ENCODE assay signal across 11 mouse cellular contexts in the genomic region with DNA sequence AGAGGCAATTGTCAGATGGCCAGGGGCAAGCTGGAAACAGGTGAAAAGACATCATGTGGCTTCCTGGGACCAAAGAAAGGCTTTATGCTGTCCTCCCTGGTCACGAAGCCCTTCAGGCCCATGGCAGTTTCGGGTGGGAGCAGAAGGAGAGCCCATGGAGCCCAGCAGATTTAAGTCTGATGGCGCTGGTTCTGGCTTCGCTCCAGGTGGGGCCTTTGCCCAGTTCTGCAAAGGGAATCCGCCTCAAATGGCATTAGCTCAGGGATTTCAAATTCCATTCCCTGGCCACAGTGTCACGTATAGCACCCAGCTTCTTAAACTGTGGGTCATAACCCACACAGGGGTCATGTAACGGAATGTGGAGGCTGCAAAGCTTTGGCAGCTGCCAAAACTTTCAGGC. TPM values are rescaled to one million over a fixed set of nuclear protein-coding genes. Genes with fewer than 3 reads are reported as not detected.
A peak's percentile ranks its signal among the peaks of the same experiment; 100 is the strongest.
DNase-seq lines count a peak whose midpoint lies in the region; ATAC-seq and TF ChIP-seq lines count a peak whose summit lies in the region.
"Had no signal": no experiment of that assay in that cellular context is flagged by ENCODE, and none has a peak within 500 bp of the region (broad histone marks: within the 10 kb centered on the region; RNA-seq: fewer than 3 reads in every experiment).

No protein-coding gene starts in this region.

- no peaks in the 10 kb centered on the region for H3K4me1 ChIP-seq in forebrain, embryonic 14.5 days (ENCODE audit: control insufficient read depth, insufficient read depth, low read length)
- no peaks in the 10 kb centered on the region for H3K4me1 ChIP-seq in forebrain, embryonic 16.5 days (replicated peaks; ENCODE audit: control insufficient read depth, insufficient read depth, low read length)
- H3K4me1 ChIP-seq in lung, embryonic 14.5 days (ENCODE audit: insufficient read depth) = no peaks in the 10 kb centered on the region
- no peaks in the 10 kb centered on the region for H3K4me1 ChIP-seq in lung, postnatal 0 days (ENCODE audit: insufficient read depth, low read depth, low read length)
- no peaks in the 10 kb centered on the region for H3K4me1 ChIP-seq in thymus, adult 2 months (replicated peaks; ENCODE audit: control insufficient read depth, insufficient read depth, low read length)

- no peaks in the 10 kb centered on the region for H3K36me3 ChIP-seq in forebrain, embryonic 14.5 days (ENCODE audit: control insufficient read depth, insufficient read depth, low read length)
- H3K36me3 ChIP-seq in forebrain, embryonic 16.5 days (ENCODE audit: control insufficient read depth, insufficient read depth) = no peaks in the 10 kb centered on the region
- H3K36me3 ChIP-seq in lung, embryonic 14.5 days (ENCODE audit: insufficient read depth) = no peaks in the 10 kb centered on the region
- no peaks in the 10 kb centered on the region for H3K36me3 ChIP-seq in lung, postnatal 0 days (ENCODE audit: insufficient read depth, low read length)
- no peaks in the 10 kb centered on the region for H3K36me3 ChIP-seq in thymus, adult 2 months (ENCODE audit: control insufficient read depth, insufficient read depth, low read length)

- H3K4me3 ChIP-seq in forebrain, embryonic 14.5 days (ENCODE audit: low read depth, low read length) = no peak overlapping the region
- no peak overlapping the region for H3K4me3 ChIP-seq in forebrain, embryonic 16.5 days (replicated peaks; ENCODE audit: low read length)
- H3K4me3 ChIP-seq in lung, embryonic 14.5 days (ENCODE audit: low read depth, low read length) = no peak overlapping the region
- no peak overlapping the region for H3K4me3 ChIP-seq in lung, postnatal 0 days (ENCODE audit: low read depth, low read length)
- no peak overlapping the region for H3K4me3 ChIP-seq in thymus, adult 2 months (ENCODE audit: control insufficient read depth, insufficient read depth, low read length)

- TF ChIP-seq CTCF in lung, embryonic 14.5 days (IDR thresholded peaks at IDR 0.05; ENCODE audit: low read depth) = no peak
- TF ChIP-seq CTCF in lung, postnatal 0 days (IDR thresholded peaks at IDR 0.05) = no peak
- no peak for TF ChIP-seq CTCF in brain, embryonic 14.5 days (IDR thresholded peaks at IDR 0.05; ENCODE audit: borderline replicate concordance, extremely low read depth, insufficient read depth, insufficient read length)
- TF ChIP-seq CTCF in thymus, adult 2 months (IDR thresholded peaks at IDR 0.05; ENCODE audit: borderline replicate concordance, control insufficient read depth, extremely low read depth, insufficient read depth, low read length, poor library complexity) = no peak

- H3K4me2 ChIP-seq in forebrain, embryonic 14.5 days (ENCODE audit: low read length) = no peak overlapping the region
- H3K4me2 ChIP-seq in forebrain, embryonic 16.5 days (ENCODE audit: low read length) = no peak overlapping the region
- H3K4me2 ChIP-seq in lung, embryonic 14.5 days = no peak overlapping the region
- H3K4me2 ChIP-seq in lung, postnatal 0 days (replicated peaks; ENCODE audit: low read depth, low read length) = no peak overlapping the region

- TF ChIP-seq POLR2A in brain, embryonic 14.5 days (IDR thresholded peaks at IDR 0.05; ENCODE audit: borderline replicate concordance, extremely low read depth, insufficient read depth, insufficient read length, poor library complexity, severe bottlenecking) = no peak
- TF ChIP-seq POLR2A in thymus, adult 2 months (IDR thresholded peaks at IDR 0.05; ENCODE audit: control insufficient read depth, extremely low read depth, insufficient read depth, low read length, poor library complexity) = no peak

- no peaks in the 10 kb centered on the region for H3K27me3 ChIP-seq in forebrain, embryonic 14.5 days (replicated peaks; ENCODE audit: control insufficient read depth, insufficient read depth, low read length)
- no peaks in the 10 kb centered on the region for H3K27me3 ChIP-seq in forebrain, embryonic 16.5 days (replicated peaks; ENCODE audit: control insufficient read depth, insufficient read depth, low read length)
- H3K27me3 ChIP-seq in lung, embryonic 14.5 days (ENCODE audit: insufficient read depth, low read length) = no peaks in the 10 kb centered on the region
- no peaks in the 10 kb centered on the region for H3K27me3 ChIP-seq in lung, postnatal 0 days (replicated peaks; ENCODE audit: insufficient read depth, low read length)
- H3K27me3 ChIP-seq in thymus, adult 2 months (ENCODE audit: control insufficient read depth, insufficient read depth, low read length) = no peaks in the 10 kb centered on the region
- H3K27me3 ChIP-seq: Patski had no signal

- ATAC-seq in forebrain, embryonic 14.5 days = no peak
- no peak for ATAC-seq in forebrain, embryonic 16.5 days
- ATAC-seq in lung, embryonic 14.5 days (ENCODE audit: insufficient read depth) = no peak
- no peak for ATAC-seq in lung, postnatal 0 days
- ATAC-seq: Patski had no signal

- TF ChIP-seq EP300 in lung, postnatal 0 days (IDR thresholded peaks at IDR 0.05) = no peak

- no peak overlapping the region for H3K27ac ChIP-seq in forebrain, embryonic 14.5 days (ENCODE audit: low read depth, low read length)
- H3K27ac ChIP-seq in forebrain, embryonic 16.5 days (ENCODE audit: low read length) = no peak overlapping the region
- H3K27ac ChIP-seq in lung, embryonic 14.5 days (ENCODE audit: low read depth) = no peak overlapping the region
- no peak overlapping the region for H3K27ac ChIP-seq in lung, postnatal 0 days (ENCODE audit: low read length)
- H3K27ac ChIP-seq in thymus, adult 2 months (ENCODE audit: control insufficient read depth, insufficient read depth, low read length) = no peak overlapping the region

- H3K9me3 ChIP-seq in forebrain, embryonic 14.5 days (replicated peaks; ENCODE audit: control insufficient read depth, low read length) = no peaks in the 10 kb centered on the region
- H3K9me3 ChIP-seq in forebrain, embryonic 16.5 days (ENCODE audit: control insufficient read depth, low read length) = no peaks in the 10 kb centered on the region
- H3K9me3 ChIP-seq in lung, embryonic 14.5 days (ENCODE audit: low read depth, low read length) = no peaks in the 10 kb centered on the region
- H3K9me3 ChIP-seq in lung, postnatal 0 days (ENCODE audit: low read length) = no peaks in the 10 kb centered on the region

- 73% methylated on average over 7 of the region's 7 CpGs for WGBS in forebrain, embryonic 14.5 days
- 68% methylated on average over 7 of the region's 7 CpGs for WGBS in forebrain, embryonic 16.5 days
- 67% methylated on average over 7 of the region's 7 CpGs for WGBS in lung, embryonic 14.5 days
- 63% methylated on average over 7 of the region's 7 CpGs for WGBS in lung, postnatal 0 days
- WGBS in thymus, adult 2 months = 92% methylated on average over 7 of the region's 7 CpGs

- H3K9ac ChIP-seq in forebrain, embryonic 14.5 days (ENCODE audit: low read length) = no peak overlapping the region
- no peak overlapping the region for H3K9ac ChIP-seq in forebrain, embryonic 16.5 days (replicated peaks; ENCODE audit: low read depth, low read length)
- no peak overlapping the region for H3K9ac ChIP-seq in lung, embryonic 14.5 days
- no peak overlapping the region for H3K9ac ChIP-seq in lung, postnatal 0 days (replicated peaks; ENCODE audit: low read depth)

- DNase-seq in forebrain, embryonic 14.5 days (ENCODE audit: low spot score) = peak; percentile 25
- DNase-seq in lung, embryonic 14.5 days = peak; percentile 11
- no peak for DNase-seq in lung, postnatal 0 days (ENCODE audit: low spot score)
- DNase-seq in brain, embryonic 14.5 days (ENCODE audit: low read depth) = peak; percentile 41
- DNase-seq in mesoderm, embryonic 11.5 days (ENCODE audit: low read depth, low spot score) = peak; percentile 31
- no peak for DNase-seq in thymus, adult 2 months
- DNase-seq: cerebellum, adult 2 months; thymus, postnatal 14 days had no signal

RNA-seq across cellular contexts. Expression of gene Ebf3, which starts 32.6 kb away (rescaled TPM):
- 0.89 and 1.2 TPM in 2 replicates for polyA plus RNA-seq in forebrain, embryonic 14.5 days (2014; fragmentation: Nextera tagmentation; extraction: Ambion mirVana)
- polyA plus RNA-seq in forebrain, embryonic 16.5 days (2015; fragmentation: Nextera tagmentation; extraction: Ambion mirVana) = 0.72 and 0.73 TPM in 2 replicates
- 0.09 and 0.14 TPM in 2 replicates for polyA plus RNA-seq in lung, embryonic 14.5 days (2014; fragmentation: Nextera tagmentation; extraction: Ambion mirVana)
- polyA plus RNA-seq in lung, postnatal 0 days (2015; fragmentation: Nextera tagmentation; extraction: Ambion mirVana) = not detected in 2 replicates
- polyA plus RNA-seq in brain, embryonic 14.5 days (2012; rRNA removed) = 46.4 and 157 TPM in 2 replicates
- polyA plus RNA-seq in thymus, adult 2 months (2012; rRNA removed) = 1.7 and 2.1 TPM in 2 replicates
- polyA plus RNA-seq: liver, adult 2 months had no signal

Comparison
In these comparisons a context has a peak if more than half of its experiments do, and no peak if none do; other contexts are left out.
1. DNase-seq: peak in forebrain, embryonic 14.5 days (single experiment), lung, embryonic 14.5 days (single experiment), brain, embryonic 14.5 days (single experiment) and mesoderm, embryonic 11.5 days (single experiment); none in lung, postnatal 0 days (single experiment) and thymus, adult 2 months (single experiment).
2. RNA of gene Ebf3, which starts 32.6 kb away (polyA plus RNA-seq): 46.4 to 157 TPM in brain, embryonic 14.5 days; 1.7 to 2.1 TPM in thymus, adult 2 months, 0.89 to 1.2 TPM in forebrain, embryonic 14.5 days, 0.72 to 0.73 TPM in forebrain, embryonic 16.5 days, 0.09 to 0.14 TPM in lung, embryonic 14.5 days and not detected in lung, postnatal 0 days; every median in the first group is over 10 times any median in the second.